Mouse (Mus musculus): ENCODE results near the gene Gckr.
"Not testable (repeated sequence)": the region's sequence is repeated elsewhere in the genome, so short reads cannot be mapped to it uniquely, and the experiment has no call there.

Gckr gene

DNA sequence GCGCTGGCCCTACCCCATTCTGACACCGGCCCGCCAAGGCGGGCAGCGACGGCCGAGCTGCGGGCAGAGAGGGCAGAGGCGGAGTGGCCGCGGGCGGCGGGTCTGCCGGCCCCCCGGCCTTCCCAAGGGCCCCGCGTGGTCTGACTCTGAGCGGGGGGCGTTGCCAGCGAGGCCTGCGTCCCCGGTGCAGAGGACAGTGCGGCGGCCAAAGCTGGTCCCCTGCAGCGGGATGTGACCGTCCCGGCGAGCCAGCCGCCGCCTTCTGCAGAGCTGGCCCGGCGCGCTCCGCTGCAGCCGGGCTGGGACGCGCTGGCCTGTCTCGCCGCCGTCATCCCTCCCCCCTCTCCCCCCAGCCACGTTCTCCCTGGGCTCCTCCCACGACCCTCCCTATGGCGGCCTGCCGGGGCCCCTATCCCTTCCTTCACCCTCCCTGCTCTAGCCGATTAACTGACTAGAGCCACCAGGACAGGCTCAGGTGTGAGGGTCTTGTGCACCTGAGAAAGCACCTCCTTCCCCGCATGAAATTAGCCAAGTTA lies 1.6 kb upstream of the Gckr start, which contains the start of gene Fndc4:
Gene Fndc4, minus strand, starts transcription at position 475 of the 536 bp plus-strand sequence.
- DNase-seq (ENCODE audit: low spot score in 2 of 2): no peak

DNA sequence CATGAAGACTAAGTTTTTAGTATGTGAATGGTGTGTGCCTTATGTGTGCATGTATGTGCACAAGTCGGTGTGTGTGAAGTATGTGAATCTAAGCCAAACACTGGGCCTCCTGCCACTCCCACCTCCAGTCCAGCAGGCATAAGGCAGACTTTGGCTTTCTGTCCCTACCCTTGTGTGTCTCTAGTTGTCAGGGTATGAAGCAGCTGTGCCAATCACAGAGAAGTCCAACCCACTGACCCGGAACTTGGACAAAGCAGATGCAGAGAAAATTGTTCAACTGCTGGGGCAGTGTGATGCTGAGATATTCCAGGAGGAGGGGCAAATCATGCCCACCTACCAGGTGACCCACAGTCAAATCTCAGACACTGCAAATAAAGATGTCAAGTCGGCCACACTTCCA lies 738 bp downstream of the Gckr start:
- DNase-seq (ENCODE audit: low spot score in 2 of 2): no peak

DNA sequence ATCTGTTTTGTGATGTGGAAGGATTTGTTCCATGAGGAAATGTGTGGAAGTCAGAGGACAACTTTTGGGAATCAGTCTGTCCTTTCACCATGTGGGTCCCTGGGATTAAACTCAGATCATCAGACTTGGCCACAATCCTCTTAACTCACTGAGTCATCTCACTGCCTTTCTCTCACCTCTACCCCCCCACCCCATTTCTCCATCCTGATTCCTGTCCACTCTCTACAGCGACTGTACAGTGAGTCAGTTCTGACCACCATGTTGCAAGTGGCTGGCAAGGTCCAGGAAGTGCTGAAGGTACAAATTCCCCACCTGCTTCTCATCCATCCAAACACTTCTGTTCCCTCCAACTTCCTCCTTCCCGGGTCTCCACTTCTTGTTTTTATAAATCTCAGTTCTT lies 1.2 kb downstream of the Gckr start:
- no peak for DNase-seq (ENCODE audit: low spot score in 2 of 2)

DNA sequence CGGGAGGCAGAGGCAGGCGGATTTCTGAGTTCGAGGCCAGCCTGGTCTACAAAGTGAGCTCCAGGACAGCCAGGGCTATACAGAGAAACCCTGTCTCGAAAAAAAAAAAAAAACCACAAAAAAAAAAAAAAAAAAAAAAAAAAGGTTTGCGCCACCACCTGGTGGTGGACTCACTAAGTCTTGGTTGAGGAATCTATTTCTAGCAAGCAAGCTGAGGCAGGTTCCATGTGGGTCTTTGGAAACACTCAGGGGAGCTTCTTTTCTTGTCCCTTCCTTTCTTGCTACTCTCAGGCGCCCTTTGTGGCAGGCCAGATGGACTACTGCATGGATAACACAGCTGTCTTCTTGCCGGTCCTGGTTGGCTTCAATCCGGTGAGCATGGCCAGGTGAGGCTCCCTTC lies 4.6 kb downstream of the Gckr start:
- DNase-seq (ENCODE audit: low spot score in 2 of 2): no peak

DNA sequence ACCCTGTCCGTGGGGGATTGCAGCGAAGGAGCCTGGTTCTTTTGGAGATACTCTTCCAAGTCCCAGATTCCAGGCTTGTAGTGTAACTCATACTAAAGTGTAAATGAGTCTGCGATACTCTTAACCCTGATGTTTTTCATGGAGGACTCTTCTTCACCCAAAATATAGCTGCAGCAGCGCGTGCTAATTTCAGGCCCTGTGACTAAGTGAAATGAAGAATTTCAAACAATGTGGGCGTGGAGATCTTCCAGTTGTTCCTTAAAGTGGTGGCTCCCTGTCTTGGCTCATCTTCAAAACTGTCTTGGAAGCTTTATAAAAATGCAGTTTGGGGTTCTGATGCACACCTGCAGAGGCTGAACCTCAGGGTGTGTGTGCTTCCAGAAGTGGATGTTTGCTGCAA lies 5.8 kb downstream of the Gckr start:
- no peak for DNase-seq (ENCODE audit: low spot score in 2 of 2)

DNA sequence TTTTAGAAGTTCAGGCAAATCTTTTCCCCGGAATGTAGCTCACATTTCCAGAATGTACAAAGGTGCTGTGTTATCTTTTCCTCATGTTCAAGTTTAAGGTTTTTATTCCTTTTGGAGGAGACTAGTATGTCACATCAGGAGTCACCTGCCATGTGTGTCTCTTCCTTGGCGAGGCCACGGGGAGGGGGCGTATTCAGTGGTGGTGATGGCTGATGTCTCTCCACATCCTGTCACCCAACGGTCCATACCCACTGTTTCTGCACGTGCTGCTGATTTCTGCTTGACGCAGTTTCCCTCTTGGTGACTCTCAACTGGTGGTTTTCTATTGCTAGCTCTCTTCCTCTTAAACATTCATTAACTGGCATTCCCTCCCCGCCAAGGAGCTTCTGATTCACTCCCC lies 15.6 kb downstream of the Gckr start:
- no peak for DNase-seq (ENCODE audit: low spot score in 2 of 2)

DNA sequence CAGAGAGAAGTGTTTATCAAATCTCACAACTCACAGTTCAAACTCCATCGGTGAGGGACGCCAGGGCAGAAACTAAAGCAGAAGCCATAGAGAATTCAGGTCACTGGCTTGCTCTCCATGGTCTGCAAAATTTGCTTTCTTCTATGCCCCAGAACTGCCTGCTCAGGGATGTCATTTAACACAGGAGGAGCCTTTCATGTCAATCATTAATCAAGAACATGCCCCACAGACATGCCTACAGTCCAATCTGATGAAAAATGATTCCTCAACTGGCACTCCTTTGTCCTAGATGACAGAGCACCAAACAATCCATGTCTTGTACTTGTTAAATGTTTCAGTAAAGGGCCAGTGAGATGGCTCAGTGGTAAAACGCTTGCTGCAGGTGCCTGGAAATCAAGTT lies 25.5 kb downstream of the Gckr start:
- no peak for DNase-seq (ENCODE audit: low spot score in 2 of 2)

DNA sequence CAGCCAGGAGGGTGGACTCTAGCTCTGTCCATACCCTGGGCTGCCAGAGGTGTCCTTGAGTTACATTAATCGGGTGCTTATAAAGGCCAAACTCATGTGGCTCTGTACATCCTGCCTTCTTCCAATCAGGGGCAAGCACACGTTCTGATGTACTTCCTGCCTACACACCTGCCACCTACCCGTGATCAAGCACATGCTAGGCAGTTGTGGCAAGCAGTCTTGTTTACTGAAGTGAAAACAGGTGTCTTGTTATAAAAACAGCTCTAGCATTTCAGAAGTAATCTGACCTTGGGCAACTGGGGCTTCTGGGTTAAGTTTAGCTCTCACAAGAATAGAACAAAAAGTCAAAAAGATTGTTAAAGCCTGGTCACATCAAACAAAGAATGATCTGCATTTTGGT lies 26.8 kb downstream of the Gckr start:
- DNase-seq (ENCODE audit: low spot score in 2 of 2): no peak

DNA sequence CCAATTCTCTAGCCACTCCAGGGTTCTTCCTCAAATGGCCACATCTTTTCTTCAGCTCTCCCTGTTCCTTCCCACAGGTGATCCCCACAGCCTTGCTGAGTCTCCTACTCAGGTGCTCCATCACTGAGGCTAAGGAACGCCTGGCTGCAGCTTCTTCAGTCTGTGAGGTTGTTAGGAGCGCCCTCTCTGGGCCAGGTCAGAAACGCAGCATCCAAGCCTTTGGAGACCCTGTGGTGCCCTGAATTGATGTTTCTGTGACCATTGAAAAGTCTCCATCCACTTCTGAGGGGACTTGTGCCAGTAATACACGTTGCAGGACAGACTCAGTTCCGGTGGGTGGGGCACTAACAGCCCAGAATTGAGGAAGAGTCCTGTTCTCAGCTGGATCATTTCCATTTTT lies 29.6 kb downstream of the Gckr start:
- DNase-seq (ENCODE audit: low spot score in 2 of 2): no peak

DNA sequence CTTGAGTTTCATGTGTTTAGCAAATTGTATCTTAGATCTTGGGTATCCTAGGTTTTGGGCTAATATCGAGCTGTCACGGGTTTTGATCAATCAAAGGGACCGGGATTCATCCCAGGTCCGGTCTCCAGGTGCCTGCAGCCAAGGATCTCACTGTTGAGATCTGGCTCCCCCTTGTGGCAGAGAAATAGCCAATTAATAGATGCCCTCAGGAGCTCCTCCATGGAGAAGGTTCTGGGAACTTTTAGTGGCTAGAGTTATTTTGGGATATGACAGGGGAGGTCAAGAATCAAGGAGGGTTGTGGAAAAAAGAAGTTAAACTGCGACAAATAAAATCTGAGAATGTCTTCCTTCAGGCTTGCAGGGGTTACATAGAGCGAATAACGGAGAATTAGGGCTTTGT lies 31.0 kb downstream of the Gckr start:
- DNase-seq (ENCODE audit: low spot score in 2 of 2): peak; percentile 11 to 36

DNA sequence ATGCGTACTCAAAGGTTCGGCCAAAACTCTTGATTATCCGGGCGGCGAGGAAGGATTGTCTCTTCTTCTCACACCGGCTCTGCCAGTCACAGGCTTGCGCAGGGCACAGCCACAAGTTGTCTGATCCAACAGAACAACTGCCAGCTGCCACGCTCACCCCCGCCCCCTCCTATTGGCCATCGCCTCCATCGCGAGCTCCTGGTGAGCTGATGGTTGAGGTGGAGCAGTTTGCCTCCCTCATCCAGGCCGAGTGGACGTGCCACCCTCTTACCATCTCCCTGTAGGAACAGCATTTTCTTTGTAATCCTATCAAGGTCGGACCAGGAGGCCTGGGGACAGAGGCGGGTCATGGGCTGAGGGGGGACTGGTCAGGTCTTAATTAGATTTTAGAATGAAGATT lies 60.3 kb downstream of the Gckr start:
- not testable (repeated sequence) for DNase-seq (ENCODE audit: low spot score in 2 of 2)

DNA sequence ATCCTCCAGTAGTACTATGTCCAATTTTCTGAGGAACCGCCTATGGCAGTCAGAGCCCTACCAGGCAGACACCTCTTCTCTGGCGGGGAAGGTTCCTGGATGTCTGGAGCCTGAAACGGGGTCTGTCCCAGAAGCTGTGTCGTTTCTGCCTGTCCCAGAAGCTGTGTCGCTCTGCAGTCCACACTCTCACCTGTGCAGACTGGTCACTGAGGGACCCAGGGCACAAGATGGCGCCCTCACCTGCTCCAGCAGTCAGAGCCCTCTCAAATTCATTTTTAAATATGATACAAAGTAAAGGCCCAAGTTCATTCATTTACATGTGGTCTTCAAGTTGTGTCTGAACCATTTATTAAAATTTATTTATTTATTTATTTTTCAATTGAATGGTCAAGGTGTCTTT lies 63.7 kb downstream of the Gckr start:
- DNase-seq (ENCODE audit: low spot score in 2 of 2): no peak

All from right cerebral cortex, postnatal 36 days (tissue).